Mouse (Mus musculus) frontal cortex, postnatal 25 days (tissue): ENCODE data around the gene Glra3.

Experiments used
- DNase-seq, 2 experiments: peaks; one replicate each; pipeline ENCODE4 v3.0.0; 2022; ENCODE audit warnings: low spot score in 2 of 2

Glra3 gene

GRCm38 (mm10) chr8:55939870-55940525, at the start of gene Glra3:
Glra3 (plus strand) TSS chr8:55940460.
- peak; percentile 11 to 18 for DNase-seq

- DNase-seq: no peak
These were observed 33.4 kb upstream of the Glra3 start, which contains the start of gene Adam29 for GRCm38 (mm10) chr8:55906848-55907247. Adam29 (minus strand) TSS chr8:55906948.

- DNase-seq: no peak
These were observed 243 bp downstream of the Glra3 start for GRCm38 (mm10) chr8:55940526-55940880.

- no peak for DNase-seq
These were observed 24.6 kb downstream of the Glra3 start for GRCm38 (mm10) chr8:55964759-55965320.

- DNase-seq: no peak
These were observed 57.6 kb downstream of the Glra3 start for GRCm38 (mm10) chr8:55997859-55998258.

GRCm38 (mm10) chr8:56054324-56054723, 114.1 kb downstream of the Glra3 start:
- no peak for DNase-seq

- DNase-seq: peak in 1 of 2 experiments; percentile 8
These were observed 122.8 kb downstream of the Glra3 start for GRCm38 (mm10) chr8:56063081-56063480.

- DNase-seq: no peak
These were observed 130.4 kb downstream of the Glra3 start for GRCm38 (mm10) chr8:56070486-56071254.

- DNase-seq: no peak
These were observed 143.4 kb downstream of the Glra3 start for GRCm38 (mm10) chr8:56083654-56084053.

- no peak for DNase-seq
These were observed 154.1 kb downstream of the Glra3 start for GRCm38 (mm10) chr8:56094385-56094784.

- no peak for DNase-seq
These were observed 170.0 kb downstream of the Glra3 start for GRCm38 (mm10) chr8:56110296-56110695.

GRCm38 (mm10) chr8:56129357-56129756, 189.1 kb downstream of the Glra3 start:
- DNase-seq: no peak

- no peak for DNase-seq
These were observed 210.4 kb downstream of the Glra3 start for GRCm38 (mm10) chr8:56150697-56151096.

- no peak for DNase-seq
These were observed 211.3 kb downstream of the Glra3 start for GRCm38 (mm10) chr8:56151574-56151973.

GRCm38 (mm10) chr8:56158966-56159365, 218.7 kb downstream of the Glra3 start:
- DNase-seq: no peak
